Mouse (Mus musculus) fibroblast of lung, adult 2 months (primary cell): ENCODE results near the gene Mast4.

ENCODE experiments used
- DNase-seq: peaks from one replicate; pipeline ENCODE4 v3.0.0-alpha.2; 2011; ENCODE audit warnings: low read depth

Gene Mast4

GRCm38 (mm10) chr13:102790601-102791155, 543.6 kb downstream of the Mast4 start:
- no peak for DNase-seq

GRCm38 (mm10) chr13:102786666-102787230, 547.5 kb downstream of the Mast4 start:
- DNase-seq, result peak; percentile 35

DNA sequence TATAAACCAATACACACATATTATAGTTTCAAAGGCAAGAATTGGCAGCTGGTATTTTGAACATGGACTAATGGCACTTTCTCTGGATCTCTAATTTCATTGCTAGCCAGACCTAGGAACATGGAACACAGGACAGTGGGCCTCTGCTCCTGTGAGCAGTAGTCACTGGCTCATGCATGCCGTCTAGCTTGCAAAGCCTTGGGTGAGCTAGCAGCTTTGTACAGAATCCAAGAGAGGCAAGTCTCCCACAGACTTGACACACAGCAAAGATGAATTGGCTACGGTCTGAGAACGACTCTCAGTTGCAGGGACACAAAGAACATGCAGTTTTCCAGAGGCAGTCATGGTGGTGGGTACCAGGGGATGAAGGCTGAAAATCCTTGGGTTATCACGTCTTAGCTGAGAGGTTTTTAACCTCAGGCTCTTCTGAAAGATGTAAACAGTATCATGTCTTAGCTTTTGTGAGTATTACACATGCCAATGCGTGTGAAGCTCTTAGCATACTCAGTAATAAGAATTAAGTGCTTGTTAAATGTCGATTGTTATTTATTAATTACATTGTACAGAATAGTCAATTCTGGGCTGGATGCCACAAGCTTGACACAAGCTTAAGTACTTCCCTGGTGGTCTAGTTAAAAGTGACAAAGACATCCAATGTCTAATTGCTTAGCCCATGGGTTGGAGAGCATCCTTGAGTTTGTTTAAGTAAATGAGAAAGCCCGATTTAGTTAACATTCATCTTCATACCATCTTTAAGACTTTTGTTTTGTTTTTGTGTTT, 550.6 kb downstream of the Mast4 start:
- DNase-seq, result no peak

- DNase-seq, result no peak
Observed at GRCm38 (mm10) chr13:102779275-102779674, 555.0 kb downstream of the Mast4 start.

DNA sequence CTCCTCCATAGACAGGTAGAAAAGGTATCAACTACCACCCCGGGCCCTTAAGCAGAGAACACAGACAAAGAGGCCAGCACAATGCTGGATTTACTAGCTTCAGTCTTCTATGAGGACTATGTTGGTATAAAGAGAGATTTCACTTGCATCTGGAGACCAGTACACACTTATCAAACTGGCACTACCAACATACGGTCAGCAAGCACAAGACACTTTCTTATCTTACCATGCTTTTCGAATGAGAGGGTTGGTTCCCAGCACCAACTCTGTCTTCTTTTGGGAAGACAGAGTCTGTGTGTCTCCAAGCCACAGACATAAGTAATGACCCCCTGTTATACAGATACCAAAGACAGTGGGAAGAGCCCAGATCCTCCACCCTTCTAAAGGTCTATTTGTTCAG, 555.4 kb downstream of the Mast4 start:
- DNase-seq, result no peak

DNA sequence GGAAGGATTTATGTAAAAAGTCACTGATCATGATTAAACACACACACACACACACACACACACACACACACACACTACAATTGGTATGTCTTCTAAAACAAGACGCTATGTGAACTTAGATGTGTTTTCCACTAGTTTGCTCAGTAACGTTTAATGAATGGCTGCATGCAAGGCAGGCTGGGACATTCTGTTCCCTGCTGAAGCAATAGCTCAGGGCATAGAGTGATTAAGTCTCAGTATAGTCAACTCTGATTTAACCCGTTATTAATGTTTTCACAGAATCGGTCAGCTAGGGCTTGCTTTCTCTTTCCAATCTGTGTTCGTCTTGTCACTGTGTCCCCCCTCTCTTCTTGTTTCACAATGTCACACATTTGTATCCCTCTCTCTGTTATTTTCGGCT, 558.8 kb downstream of the Mast4 start:
- no peak for DNase-seq

DNA sequence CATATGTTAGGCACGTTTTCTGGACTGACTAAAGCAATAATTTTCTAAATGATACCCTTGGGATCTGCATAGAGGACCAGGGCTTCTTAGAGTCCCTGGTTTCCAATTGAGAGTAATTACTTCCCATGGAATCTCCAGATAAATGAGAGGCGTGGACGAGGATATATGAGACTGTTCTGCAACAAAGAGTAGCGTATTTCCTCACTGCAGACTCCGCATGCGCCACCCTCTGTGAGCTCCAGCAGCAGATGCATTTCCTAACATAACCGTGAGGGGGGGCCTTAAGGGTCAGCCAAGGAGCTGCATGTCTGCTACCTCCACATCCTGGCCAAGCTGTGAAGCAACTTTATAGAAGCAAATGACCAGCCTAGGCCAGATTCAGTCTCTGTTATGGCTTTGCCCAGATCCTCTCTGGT, 559.5 kb downstream of the Mast4 start:
- no peak for DNase-seq

DNA sequence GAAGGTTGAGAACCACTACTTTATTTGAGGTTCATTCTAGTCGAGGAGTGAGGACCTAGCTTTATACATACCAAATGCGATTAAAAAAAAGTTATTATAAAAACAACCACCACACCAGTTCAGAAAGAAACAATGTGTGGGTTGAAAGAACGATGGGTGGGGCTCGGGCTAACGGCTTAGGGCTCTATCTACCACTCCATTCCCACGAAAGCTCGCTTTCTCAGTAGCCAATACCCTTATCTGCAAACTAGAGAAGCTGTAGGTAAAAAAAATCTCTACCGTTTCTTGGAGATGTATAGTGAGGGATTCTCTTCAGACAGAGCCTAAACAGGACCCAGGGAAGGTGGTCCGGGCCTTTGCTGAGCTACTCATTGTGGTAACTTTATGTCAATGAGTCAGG, 561.1 kb downstream of the Mast4 start:
- DNase-seq, result no peak

DNA sequence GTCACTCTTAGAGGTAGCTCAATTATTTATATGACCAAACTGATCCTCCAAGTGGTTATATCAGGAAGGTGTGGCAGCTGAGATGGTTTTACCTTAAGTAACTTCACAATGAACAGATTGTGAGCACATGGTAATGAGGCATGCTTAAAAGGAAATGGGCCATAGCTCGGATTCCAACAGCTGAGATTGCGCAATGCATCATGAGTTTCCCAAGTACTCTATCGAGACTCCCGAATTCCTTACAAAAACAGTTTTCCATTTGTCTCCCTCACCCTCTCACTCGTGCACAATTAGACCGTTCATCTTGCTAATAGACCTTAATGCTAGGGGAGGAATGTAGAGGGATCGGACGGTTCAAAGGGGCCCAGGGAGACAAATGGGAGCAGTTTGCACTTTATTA, 564.1 kb downstream of the Mast4 start:
- DNase-seq, result peak; percentile 60

GRCm38 (mm10) chr13:102768512-102768911, 565.8 kb downstream of the Mast4 start:
- DNase-seq, result no peak

GRCm38 (mm10) chr13:102767110-102767509, 567.2 kb downstream of the Mast4 start:
- no peak for DNase-seq

DNA sequence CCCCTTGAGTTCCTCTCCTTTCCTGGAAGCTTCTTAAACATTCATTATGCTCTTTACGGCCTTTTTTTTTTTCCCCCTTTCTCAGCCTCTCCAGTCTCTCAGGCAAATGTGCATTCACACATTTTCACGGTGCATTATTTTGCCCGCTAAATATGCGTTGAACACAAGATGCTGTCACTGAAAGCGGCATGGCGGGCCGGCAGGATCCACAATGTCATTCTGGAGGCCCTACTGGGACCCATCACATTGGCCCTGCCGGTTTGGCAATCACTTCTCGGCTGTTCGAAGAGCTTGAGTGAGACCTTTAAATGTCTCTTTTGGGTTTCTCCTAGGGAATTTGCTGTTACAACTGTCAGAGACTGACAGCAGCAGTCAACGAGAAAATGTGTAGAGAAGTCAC, 569.1 kb downstream of the Mast4 start:
- DNase-seq, result no peak

DNA sequence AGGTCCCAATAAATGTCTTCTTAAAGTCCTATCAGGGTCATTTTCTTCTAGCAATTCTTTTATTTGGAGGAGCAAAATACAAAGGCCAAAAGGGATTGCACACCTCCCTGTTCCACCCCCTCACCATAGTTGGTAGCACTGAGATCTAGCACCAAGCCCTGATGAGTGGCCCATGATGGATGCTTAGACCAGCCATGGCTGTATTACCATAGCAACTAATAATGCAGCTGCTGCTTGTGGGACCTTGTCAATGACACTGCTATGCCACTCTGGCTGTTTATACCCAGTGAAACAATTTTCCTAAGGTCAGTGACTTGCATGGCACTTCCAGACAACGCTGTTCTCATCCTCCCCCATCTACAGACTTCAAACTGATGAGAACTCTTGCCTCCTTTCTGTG, 570.1 kb downstream of the Mast4 start:
- no peak for DNase-seq

GRCm38 (mm10) chr13:102762203-102762602, 572.1 kb downstream of the Mast4 start:
- no peak for DNase-seq

GRCm38 (mm10) chr13:102761410-102761809, 572.9 kb downstream of the Mast4 start:
- no peak for DNase-seq

- DNase-seq, result no peak
Observed at GRCm38 (mm10) chr13:102758021-102758420, 576.3 kb downstream of the Mast4 start.

GRCm38 (mm10) chr13:102756071-102756470, 578.2 kb downstream of the Mast4 start:
- no peak for DNase-seq

- no peak for DNase-seq
Observed at GRCm38 (mm10) chr13:102755124-102755523, 579.2 kb downstream of the Mast4 start.

- DNase-seq, result no peak
Observed at GRCm38 (mm10) chr13:102753714-102754556, 580.4 kb downstream of the Mast4 start.

DNA sequence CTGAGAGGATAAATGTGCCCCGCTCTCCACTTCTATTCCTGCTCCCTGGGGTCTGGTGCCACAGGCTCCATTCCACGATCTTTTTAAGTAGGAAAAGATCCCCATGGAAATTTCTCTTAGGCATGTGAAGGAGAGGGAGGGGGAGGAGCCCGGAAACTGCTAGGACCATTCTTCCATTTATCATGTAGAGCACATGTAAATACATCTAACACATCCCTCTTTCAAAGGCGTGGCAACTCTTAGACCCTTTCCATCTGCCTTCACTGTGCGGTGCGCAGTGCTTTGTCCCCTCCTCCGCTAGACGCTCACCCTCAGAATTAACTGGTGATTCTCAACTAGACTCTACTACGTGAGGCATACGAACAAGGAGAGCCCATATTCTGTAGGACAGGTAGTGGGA, 584.4 kb downstream of the Mast4 start:
- no peak for DNase-seq

DNA sequence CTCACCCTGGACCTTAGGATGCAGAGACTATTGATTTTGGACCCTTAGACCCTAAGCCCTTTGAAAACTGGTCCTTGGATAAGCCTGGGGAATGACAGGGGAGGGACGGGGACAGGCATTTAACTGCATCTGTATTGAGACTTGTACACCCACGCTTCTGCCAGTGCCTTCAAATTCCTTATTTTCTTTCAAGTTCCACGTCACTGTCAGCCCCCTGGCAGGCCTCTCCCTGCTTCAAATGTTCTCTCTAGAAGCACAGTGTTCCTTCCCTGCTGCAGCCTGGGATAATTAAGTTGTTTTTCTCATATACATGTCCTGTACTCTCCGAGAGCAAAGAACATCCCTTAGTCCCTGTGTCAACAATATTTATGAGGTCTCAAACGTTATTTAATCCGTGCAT, 585.1 kb downstream of the Mast4 start:
- DNase-seq, result no peak

DNA sequence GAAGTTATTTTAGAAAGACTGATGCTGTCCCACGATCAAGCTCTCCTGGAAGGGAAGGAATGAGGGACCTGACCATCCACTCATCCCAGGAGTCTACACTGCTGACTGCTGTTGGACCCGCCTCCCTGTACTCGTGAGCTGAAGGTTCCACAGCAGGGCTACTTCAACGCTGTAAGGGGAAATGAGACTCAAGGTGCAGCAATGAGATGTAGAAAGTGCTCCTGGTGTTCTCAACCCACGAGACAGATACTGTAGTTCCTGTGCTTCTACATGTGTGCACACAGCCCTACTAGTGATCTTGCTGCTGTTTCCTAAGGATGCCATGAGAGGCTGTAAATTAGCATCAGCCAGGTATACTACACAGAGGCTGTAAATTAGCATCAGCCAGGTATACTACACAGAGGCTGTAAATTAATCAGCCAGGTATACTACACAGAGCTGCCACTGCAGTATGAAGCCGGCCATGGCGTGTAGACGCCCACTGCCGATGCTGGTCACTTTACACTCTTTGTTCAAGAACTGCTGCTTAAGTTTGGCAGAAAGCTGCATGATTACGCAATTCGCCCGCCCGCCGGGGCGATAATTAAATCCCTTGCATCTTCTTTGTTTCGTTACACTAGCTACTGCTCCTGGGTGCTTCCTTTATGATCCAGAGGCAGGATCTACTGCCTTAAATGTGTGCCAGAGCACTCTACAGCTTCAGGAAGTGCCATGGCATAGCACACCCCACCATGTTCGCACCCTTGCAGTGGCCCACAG, 587.3 kb downstream of the Mast4 start:
- DNase-seq, result no peak
